Mouse (Mus musculus) cerebral cortex, adult 2 months (tissue): ENCODE measurements around the gene Rest.

ENCODE experiments used
- WGBS: fragments of 180-500 bp; shearing (Covaris S2); methylation state at CpG from one replicate; pipeline ENCODE4 v1.1.7; 2018; 5-methylcytosine and 5-hydroxymethylcytosine counted together

Gene Rest

DNA sequence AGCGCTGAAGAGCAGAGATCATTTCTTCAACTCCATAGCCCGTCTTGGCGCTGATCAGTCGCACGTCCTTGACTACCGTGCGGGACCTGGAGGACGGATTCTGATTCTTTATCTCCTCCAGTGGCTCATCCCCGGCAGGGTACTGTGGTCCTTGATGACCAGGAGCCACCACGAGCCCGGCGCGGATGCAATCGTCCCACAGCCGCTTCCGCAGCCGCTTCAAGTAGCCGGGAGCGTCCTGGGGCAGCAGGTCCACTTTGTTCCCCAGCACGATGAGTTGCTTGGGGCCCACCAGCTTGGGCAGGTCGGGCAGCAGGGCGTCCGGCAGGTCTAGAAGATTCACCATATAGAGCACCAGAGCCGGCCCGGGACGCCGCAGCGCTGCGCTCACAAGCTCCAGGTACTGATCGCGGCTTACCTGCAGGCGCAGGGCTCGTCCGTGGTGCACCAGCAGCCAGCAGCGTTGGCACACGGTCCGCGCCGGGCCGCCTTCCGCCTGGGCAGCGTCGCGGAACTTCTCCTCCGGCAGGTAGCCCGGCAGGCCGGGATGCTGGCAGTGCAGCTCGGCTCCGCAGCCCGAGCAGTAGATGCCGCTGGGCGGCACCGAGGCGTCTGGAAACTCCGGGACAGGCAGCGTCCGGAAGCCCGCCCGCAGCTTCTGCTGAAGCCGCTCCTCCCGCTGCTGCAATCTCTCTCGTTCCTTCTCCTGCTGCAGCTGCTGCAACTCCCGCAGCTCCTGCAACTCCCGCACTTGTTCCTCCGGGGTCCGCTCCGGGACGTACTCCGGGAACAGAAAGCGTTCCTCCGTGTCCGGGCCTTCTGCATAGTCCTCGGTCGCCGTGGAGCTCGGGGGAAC, 44.0 kb downstream of the Rest start:
- under 1% methylated on average over 76 of the region's 76 CpGs for WGBS

DNA sequence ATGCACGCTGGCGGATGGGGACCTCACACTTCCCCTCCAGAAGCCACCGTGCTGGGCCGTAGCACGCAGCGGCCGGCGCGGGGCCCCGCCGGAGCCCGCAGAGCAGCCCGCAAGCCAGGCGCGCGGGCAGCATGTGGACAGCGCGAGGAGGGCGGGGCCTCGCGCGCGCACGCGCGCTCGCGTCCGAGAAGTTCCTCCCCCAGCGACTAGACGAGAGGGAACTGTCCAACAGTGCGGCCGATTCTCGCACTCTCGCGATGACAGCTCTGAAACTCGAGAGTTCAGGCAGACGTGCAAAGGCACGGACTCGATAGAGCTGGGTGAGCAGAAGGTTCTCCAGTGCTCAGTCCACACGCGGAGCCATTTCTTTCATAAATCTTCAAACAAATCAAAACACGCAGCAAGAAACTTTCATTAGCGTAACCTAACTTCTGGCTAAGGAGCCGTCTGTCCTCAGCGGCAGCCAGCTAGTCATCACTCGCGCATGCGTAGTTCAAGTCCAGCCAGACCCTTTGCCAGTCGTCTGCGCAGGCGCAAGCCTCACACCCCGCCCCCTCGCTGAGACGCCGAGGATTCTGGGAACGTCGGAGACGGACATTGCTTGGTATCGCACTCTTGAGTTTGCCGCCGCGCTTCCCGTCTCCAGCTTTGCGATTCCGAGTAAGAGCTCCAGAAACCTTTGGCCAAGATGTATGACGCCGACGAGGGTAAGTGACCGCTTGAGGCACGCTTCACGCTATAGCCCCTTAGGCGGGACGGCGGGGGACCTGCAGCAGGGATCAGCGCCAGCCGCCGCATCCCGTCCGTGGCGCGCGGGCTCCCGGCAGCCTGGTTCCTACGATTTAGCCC, 44.9 kb downstream of the Rest start, which contains the start of the genes Noa1 and Polr2b:
Gene Noa1, minus strand, starts transcription at position 161 of the 849 bp plus-strand sequence.
Gene Polr2b, plus strand, starts transcription at position 224 of the 849 bp plus-strand sequence.
- under 1% methylated on average over 85 of the region's 85 CpGs for WGBS

DNA sequence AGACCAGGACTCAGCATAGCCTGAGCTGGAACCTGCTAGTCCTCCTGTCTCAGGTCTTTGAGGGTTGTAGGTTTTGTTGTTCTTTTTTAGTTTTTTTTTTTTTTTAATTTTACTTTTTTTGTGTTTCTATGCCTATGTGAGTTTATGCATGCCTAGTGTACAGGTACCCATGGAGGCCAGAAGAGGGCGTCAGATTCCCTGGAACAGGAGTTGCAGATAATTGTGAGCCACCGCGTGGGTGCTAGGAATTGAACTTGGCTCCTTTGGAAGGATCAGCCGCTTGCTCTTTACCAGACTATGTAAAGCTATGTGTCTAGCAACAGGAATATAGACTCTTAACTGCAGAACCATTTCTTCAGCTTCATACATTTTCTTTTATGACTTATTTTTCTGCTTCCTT, 48.9 kb downstream of the Rest start:
- WGBS, result over 99% methylated on average over 4 of the region's 4 CpGs

DNA sequence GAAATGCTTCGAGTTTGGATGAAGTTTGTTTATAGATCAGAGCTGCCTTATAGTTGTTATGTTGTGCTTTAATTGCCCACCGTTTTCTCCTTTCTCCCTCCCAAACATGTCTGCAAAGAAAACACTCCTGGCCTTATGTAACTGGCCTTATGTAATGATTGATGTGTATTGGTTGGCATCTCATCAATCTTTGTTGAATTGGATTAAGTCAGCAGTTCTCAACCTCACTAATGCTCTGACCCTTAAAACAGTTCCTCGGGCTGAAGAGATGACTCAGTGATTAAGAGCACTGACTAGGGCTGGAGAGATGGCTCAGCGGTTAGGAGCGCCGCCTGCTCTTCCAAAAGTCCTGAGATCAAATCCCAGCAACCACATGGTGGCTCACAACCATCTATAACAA, 49.7 kb downstream of the Rest start:
- 91% methylated on average over 6 of the region's 6 CpGs for WGBS

DNA sequence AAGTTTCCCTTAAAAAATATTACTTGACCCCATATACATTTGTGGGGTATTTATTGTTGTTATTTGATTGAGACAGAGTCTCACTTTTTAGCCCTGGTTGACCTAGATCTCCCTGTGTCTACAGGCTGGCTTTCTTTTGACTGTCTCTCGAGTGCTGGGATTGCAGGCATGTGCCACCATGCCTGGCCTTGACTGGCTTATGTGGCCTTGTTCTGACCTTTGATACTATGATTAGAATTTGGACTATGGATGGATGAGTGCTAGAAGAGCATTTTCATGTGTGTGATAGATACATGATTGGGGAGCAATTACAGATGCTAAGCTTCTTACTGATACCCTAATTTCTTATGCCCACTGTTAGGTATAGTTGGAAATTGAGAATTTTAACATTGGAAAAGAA, 59.6 kb downstream of the Rest start:
- WGBS, result 81% methylated on average over 1 of the region's 1 CpGs

DNA sequence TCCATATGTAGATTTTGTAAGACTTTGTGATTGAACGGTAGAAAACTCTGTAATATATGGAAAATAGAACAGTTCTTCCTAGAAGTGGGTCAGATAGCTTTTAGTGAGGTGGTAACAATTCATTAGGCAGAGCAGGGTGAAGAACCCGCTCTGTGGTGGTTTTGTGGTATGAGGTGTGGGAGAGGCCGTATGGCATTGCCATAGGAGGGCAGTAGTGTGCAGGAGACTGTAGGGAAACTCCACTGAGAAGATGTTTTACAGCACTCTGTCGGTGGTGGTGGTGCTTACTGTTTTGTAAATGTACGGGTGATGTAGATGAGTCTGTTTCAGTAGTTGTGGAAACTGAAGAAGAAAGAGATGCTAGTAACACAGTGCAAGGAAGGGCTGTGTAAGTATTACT, 64.9 kb downstream of the Rest start:
- 64% methylated on average over 5 of the region's 5 CpGs for WGBS
